8 mouse cellular contexts compared by ENCODE assay signal in the genomic region with DNA sequence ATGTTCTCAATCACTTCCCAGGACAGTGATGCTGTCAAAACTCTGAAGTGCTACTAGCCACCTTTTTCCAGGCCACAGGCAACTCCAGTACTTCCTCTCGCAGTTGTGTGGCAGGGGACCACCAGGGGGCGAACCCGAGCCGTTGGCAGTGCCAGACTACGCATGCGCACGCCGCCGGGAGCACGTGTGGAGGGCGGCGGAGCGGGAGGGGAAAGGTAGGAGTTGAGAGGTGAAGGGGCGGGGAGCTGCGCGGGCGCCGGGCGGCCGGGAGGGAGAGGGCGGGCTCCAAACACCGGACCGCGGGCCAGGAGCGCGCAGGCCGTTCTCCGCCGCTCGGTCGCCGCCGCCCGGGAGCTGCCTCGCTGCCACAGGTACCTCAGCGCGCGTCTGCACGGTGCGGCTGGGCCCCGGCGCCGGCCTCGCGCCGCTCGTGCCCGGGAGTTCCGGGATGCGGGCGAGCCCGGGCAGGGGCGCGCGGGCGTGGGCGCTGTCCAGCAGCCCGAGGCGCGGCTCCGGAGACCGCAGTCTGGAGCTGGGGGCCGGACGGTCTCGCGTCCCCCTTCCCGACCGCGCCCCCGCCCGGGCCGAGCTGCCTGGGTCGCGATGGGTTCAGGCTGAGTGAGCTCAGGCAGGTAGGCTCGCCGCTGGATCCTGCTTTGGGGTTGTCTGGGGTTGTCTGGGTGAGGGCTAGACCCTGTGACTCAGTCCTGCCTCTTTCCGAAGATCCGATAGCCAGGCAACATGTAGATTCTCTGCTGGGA. TPM values are rescaled to one million over a fixed set of nuclear protein-coding genes. Genes with fewer than 3 reads are reported as not detected.
DNase-seq lines count a peak whose midpoint lies in the region; ATAC-seq and TF ChIP-seq lines count a peak whose summit lies in the region.

A gene (plus strand): TSS at position 154 of the 761 bp plus-strand sequence.

- H3K9me3 ChIP-seq in MEL (replicated peaks; ENCODE audit: insufficient read depth, low read length) = no peaks in the 10 kb centered on the region
- no peaks in the 10 kb centered on the region for H3K9me3 ChIP-seq in lung, embryonic 16.5 days (ENCODE audit: control insufficient read depth, low read length)

- H3K9ac ChIP-seq in MEL (ENCODE audit: control insufficient read depth, low read depth, low read length, poor library complexity, severe bottlenecking) = peak within 1 kb of the TSS; percentile 82
- H3K9ac ChIP-seq in lung, embryonic 16.5 days (ENCODE audit: low read length) = peak within 1 kb of the TSS; percentile 80

- H3K4me1 ChIP-seq in MEL (ENCODE audit: control insufficient read depth in 1 of 2, insufficient read depth in 2 of 2, low read length in 2 of 2) = peaks cover 15 to 21% of the 10 kb centered on the region in 2 experiments
- peaks cover 6% of the 10 kb centered on the region for H3K4me1 ChIP-seq in cerebellum, adult 2 months (ENCODE audit: control insufficient read depth, insufficient read depth, low read length)
- peaks cover 5% of the 10 kb centered on the region for H3K4me1 ChIP-seq in lung, embryonic 16.5 days (replicated peaks; ENCODE audit: control insufficient read depth, insufficient read depth, low read length)

- peaks cover 37% of the 10 kb centered on the region for H3K79me2 ChIP-seq in MEL (ENCODE audit: control insufficient read depth, insufficient read depth, low read length, poor library complexity)

- no peaks in the 10 kb centered on the region for H3K27me3 ChIP-seq in MEL (ENCODE audit: control insufficient read depth in 1 of 2, insufficient read depth in 2 of 2, low read length in 2 of 2)
- H3K27me3 ChIP-seq in cerebellum, adult 2 months (ENCODE audit: control insufficient read depth, insufficient read depth, low read length) = no peaks in the 10 kb centered on the region
- no peaks in the 10 kb centered on the region for H3K27me3 ChIP-seq in lung, embryonic 16.5 days (ENCODE audit: control insufficient read depth, insufficient read depth, low read depth, low read length)

- peaks cover 0 to 22% of the 10 kb centered on the region in 2 experiments; a peak in 2 of 4 replicates for H3K36me3 ChIP-seq in MEL (ENCODE audit: control insufficient read depth in 1 of 2, insufficient read depth in 2 of 2, low read length in 2 of 2)
- H3K36me3 ChIP-seq in lung, embryonic 16.5 days (ENCODE audit: control insufficient read depth, insufficient read depth, low read length) = no peaks in the 10 kb centered on the region

- peak; percentile 21 for TF ChIP-seq RAD21 in MEL (IDR thresholded peaks at IDR 0.05; ENCODE audit: low read depth, low read length)

- TF ChIP-seq EP300 in MEL (IDR thresholded peaks at IDR 0.05; ENCODE audit: low read depth in 1 of 2, low read length in 2 of 2) = peak in 1 of 2 experiments; percentile 34; a peak in 1 of 4 replicates

- peak; percentile 86 to 90 for ATAC-seq in hematopoietic stem cell, adult 5-6 weeks (replicated peaks in 1 of 2; ENCODE audit: insufficient read depth in 1 of 2, low FRiP score in 2 of 2, low TSS enrichment in 1 of 2, low read depth in 1 of 2, poor library complexity in 2 of 2, severe bottlenecking in 2 of 2)
- ATAC-seq in lung, embryonic 16.5 days (ENCODE audit: low read depth) = peak; percentile 95

- peak; percentile 96 for DNase-seq in MEL (ENCODE audit: low read depth, low spot score)
- peak; percentile 95 to 99 for DNase-seq in cerebellum, adult 2 months
- peak; percentile 94 for DNase-seq in forelimb bud, embryonic 11.5 days (ENCODE audit: low read depth, low spot score)
- peak; percentile 90 for DNase-seq in layer of hippocampus, adult 9-10 months (ENCODE audit: low spot score)
- peak; percentile 99 for DNase-seq in ovary, postnatal 10 days (ENCODE audit: low spot score)
- peak; percentile 92 to 99 for DNase-seq in thymus, postnatal 10 days (ENCODE audit: low spot score in 2 of 2)

- H3K27ac ChIP-seq in MEL (ENCODE audit: control insufficient read depth, low read depth, low read length) = peak within 1 kb of the TSS; percentile 8; the same call in 1 of the 2 replicates
- no peak within 1 kb of the TSS for H3K27ac ChIP-seq in cerebellum, adult 2 months (ENCODE audit: insufficient read depth, low read length)
- H3K27ac ChIP-seq in lung, embryonic 16.5 days (ENCODE audit: low read length) = no peak within 1 kb of the TSS

- peak; percentile 84 to 96 (median 94) for TF ChIP-seq CTCF in MEL (IDR thresholded peaks at IDR 0.05 in 2 of 3, conservative IDR thresholded peaks at IDR 0.05 in 1 of 3; ENCODE audit: control insufficient read depth in 1 of 3, insufficient read depth in 1 of 3, low read depth in 2 of 3, low read length in 3 of 3, poor library complexity in 1 of 3, severe bottlenecking in 1 of 3)
- peak; percentile 91 for TF ChIP-seq CTCF in cerebellum, adult 2 months (IDR thresholded peaks at IDR 0.05; ENCODE audit: borderline replicate concordance, insufficient read depth, low read depth, low read length)

- peak within 1 kb of the TSS; percentile 88 to 95 for H3K4me3 ChIP-seq in MEL (ENCODE audit: control insufficient read depth in 1 of 2, insufficient read depth in 1 of 2, low read depth in 2 of 2, low read length in 2 of 2)
- peak within 1 kb of the TSS; percentile 85 for H3K4me3 ChIP-seq in cerebellum, adult 2 months (replicated peaks; ENCODE audit: insufficient read depth, low read depth, low read length)
- H3K4me3 ChIP-seq in lung, embryonic 16.5 days (ENCODE audit: low read length) = peak within 1 kb of the TSS; percentile 85

- peak; percentile 68 to 83; a peak in 3 of 4 replicates for TF ChIP-seq POLR2A in MEL (IDR thresholded peaks at IDR 0.05; ENCODE audit: control insufficient read depth in 1 of 2, insufficient read depth in 1 of 2, low read depth in 1 of 2, low read length in 2 of 2, poor library complexity in 1 of 2)
- no peak for TF ChIP-seq POLR2A in cerebellum, adult 2 months (IDR thresholded peaks at IDR 0.05; ENCODE audit: borderline replicate concordance, insufficient read depth, low read length)

- H3K4me2 ChIP-seq in lung, embryonic 16.5 days (ENCODE audit: low read depth, low read length) = peak within 1 kb of the TSS; percentile 93

- WGBS in cerebellum, adult 2 months = 2% methylated on average over 66 of the region's 78 CpGs
- WGBS in lung, embryonic 16.5 days = under 1% methylated on average over 22 of the region's 78 CpGs

TF ChIP-seq in MEL, 35 proteins besides CTCF, POLR2A, EP300 and RAD21 (continues in another document):
- TF ChIP-seq ZMIZ1 (IDR thresholded peaks at IDR 0.05; ENCODE audit: low read depth, low read length) (no peak), RCOR1 (IDR thresholded peaks at IDR 0.05; ENCODE audit: low read depth, low read length) (peak; percentile 40; the same call in 1 of the 2 replicates), CHD2 (IDR thresholded peaks at IDR 0.05; ENCODE audit: low read length) (peak; percentile 63; the same call in 1 of the 2 replicates), TCF12 (IDR thresholded peaks at IDR 0.05; ENCODE audit: low read depth, low read length) (peak; percentile 51), JUND (IDR thresholded peaks at IDR 0.05; ENCODE audit: low read depth, low read length) (no peak), NRF1 (IDR thresholded peaks at IDR 0.05; ENCODE audit: insufficient read depth, low read depth, low read length, poor library complexity, severe bottlenecking) (peak; percentile 96), MAFK (IDR thresholded peaks at IDR 0.05; ENCODE audit: borderline replicate concordance, low read depth, low read length) (no peak), MAZ (IDR thresholded peaks at IDR 0.05; ENCODE audit: low read depth, low read length) (peak; percentile 93), KAT2A (conservative IDR thresholded peaks at IDR 0.05; ENCODE audit: low read depth, low read length) (peak; percentile 71; the same call in 1 of the 2 replicates), ZKSCAN1 (IDR thresholded peaks at IDR 0.05; ENCODE audit: low read depth, low read length) (no peak), USF2 (IDR thresholded peaks at IDR 0.05; ENCODE audit: borderline replicate concordance in 1 of 2, insufficient read depth in 1 of 2, low read depth in 1 of 2, low read length in 2 of 2) (peak in 1 of 2 experiments; percentile 46; a peak in 1 of 4 replicates), ZC3H11A (IDR thresholded peaks at IDR 0.05; ENCODE audit: low read depth, low read length) (0 out of 2 replicates have a peak, but pooled peaks have one; percentile 15), ELF1 (IDR thresholded peaks at IDR 0.05; ENCODE audit: low read depth, low read length) (peak; percentile 75), NELFE (IDR thresholded peaks at IDR 0.05; ENCODE audit: low read depth, low read length) (peak; percentile 62), HCFC1 (IDR thresholded peaks at IDR 0.05; ENCODE audit: low read depth, low read length) (peak; percentile 88), CHD1 (IDR thresholded peaks at IDR 0.05; ENCODE audit: low read depth, low read length) (no peak), ETS1 (IDR thresholded peaks at IDR 0.05; ENCODE audit: low read depth, low read length) (0 out of 2 replicates have a peak, but pooled peaks have one; percentile 13), POLR2AphosphoS2 (IDR thresholded peaks at IDR 0.05; ENCODE audit: low read length) (peak; percentile 41; the same call in 1 of the 2 replicates), USF1 (IDR thresholded peaks at IDR 0.05; ENCODE audit: low read depth, low read length) (peak; percentile 92), UBTF (IDR thresholded peaks at IDR 0.05; ENCODE audit: borderline replicate concordance, insufficient read depth, low read depth, low read length) (0 out of 2 replicates have a peak, but pooled peaks have one; percentile 48), E2F4 (IDR thresholded peaks at IDR 0.05; ENCODE audit: borderline replicate concordance, low read depth, low read length) (no peak), MEF2A (IDR thresholded peaks at IDR 0.05; ENCODE audit: extremely low read depth, insufficient replicate concordance, low read depth, low read length, poor library complexity, severe bottlenecking) (no peak), MXI1 (IDR thresholded peaks at IDR 0.05; ENCODE audit: low read depth, low read length) (peak; percentile 97), MYC (IDR thresholded peaks at IDR 0.05; ENCODE audit: low read depth, low read length) (peak; percentile 93), MAX (IDR thresholded peaks at IDR 0.05; ENCODE audit: low read length) (peak; percentile 96), SIN3A (IDR thresholded peaks at IDR 0.05; ENCODE audit: low read length) (peak; percentile 91), GATA1 (IDR thresholded peaks at IDR 0.05; ENCODE audit: low read depth, low read length) (no peak)

RNA-seq across cellular contexts. Expression of the gene that starts here (rescaled TPM):
- 59.0 and 59.4 TPM in 2 replicates for total RNA-seq in MEL (2012; rRNA removed)
- polyA plus RNA-seq in MEL (2012; ENCODE audit: insufficient read depth in 1 of 2, insufficient read length in 2 of 2, low read depth in 1 of 2, low replicate concordance in 2 of 2, missing spikeins in 1 of 2) = 10 to 100 TPM in 1 of 2 experiments, not detected in 1; 88.8 TPM
- 45.8 and 46.0 TPM in 2 replicates for polyA plus RNA-seq in cerebellum, adult 2 months (2012; rRNA removed)
- 21.4 and 23.2 TPM in 2 replicates for total RNA-seq in hematopoietic stem cell, adult 5-6 weeks (2017)
- polyA plus RNA-seq in lung, embryonic 16.5 days (2015; fragmentation: Nextera tagmentation; extraction: Ambion mirVana) = 24.6 and 26.2 TPM in 2 replicates
